Mouse (Mus musculus) cortical plate, adult 2 months (tissue): ENCODE results near the gene Fam221b.
A peak's percentile ranks its signal among the peaks of the same experiment; 100 is the strongest.

ENCODE experiments used
- CTCF ChIP-seq: fragments of 200-500 bp; IDR thresholded peaks from 2 replicates; pipeline ENCODE4 v1.5.1; 2011; ENCODE audit warnings: mild to moderate bottlenecking, control low read depth, low read length; ENCODE audit not compliant: insufficient read depth; ENCODE audit errors: extremely low read depth
- POLR2A ChIP-seq: fragments of 200-500 bp; IDR thresholded peaks from 2 replicates; pipeline ENCODE4 v1.6.1; 2011; ENCODE audit warnings: mild to moderate bottlenecking, low read length, control low read depth; ENCODE audit not compliant: insufficient read depth; ENCODE audit errors: extremely low read depth

GRCm38 (mm10) chr4:43672070-43672469 lies 3.1 kb upstream of the Fam221b start:
- TF ChIP-seq POLR2A, result no peak
- TF ChIP-seq CTCF, result peak; percentile 78
